Mouse (Mus musculus): ENCODE results near the gene Cwh43. TPM values are rescaled to one million over a fixed set of nuclear protein-coding genes. Genes with fewer than 3 reads are reported as not detected.
A peak's percentile ranks its signal among the peaks of the same experiment; 100 is the strongest.
"Not testable (repeated sequence)": the region's sequence is repeated elsewhere in the genome, so short reads cannot be mapped to it uniquely, and the experiment has no call there.

The Cwh43 gene
- total RNA-seq, 2 experiments from 2014 or later, result not detected

DNA sequence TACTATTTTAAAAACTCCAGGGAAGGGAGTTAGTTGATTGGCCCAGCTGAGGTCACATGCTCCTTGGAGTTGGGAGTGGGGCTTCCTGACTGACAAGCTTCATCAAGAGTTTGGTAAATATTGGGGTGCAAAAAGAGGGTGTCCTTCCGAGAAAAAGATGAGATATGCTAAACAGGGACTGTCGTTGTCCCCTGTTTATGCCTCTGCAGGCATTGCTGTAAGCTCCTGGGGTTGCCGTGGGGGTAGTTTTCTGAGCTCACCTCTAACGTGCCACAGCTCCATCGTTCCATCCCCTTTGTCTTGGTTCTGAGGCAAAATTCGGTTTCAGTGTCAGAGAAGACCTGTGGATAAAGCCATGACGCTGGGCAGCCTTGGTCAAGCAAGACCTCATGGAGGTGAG lies 74.8 kb downstream of the Cwh43 start, which contains the start of gene Dcun1d4:
Dcun1d4 (plus strand) TSS at position 301 of the 400 bp plus-strand sequence.
- no peak for DNase-seq

DNA sequence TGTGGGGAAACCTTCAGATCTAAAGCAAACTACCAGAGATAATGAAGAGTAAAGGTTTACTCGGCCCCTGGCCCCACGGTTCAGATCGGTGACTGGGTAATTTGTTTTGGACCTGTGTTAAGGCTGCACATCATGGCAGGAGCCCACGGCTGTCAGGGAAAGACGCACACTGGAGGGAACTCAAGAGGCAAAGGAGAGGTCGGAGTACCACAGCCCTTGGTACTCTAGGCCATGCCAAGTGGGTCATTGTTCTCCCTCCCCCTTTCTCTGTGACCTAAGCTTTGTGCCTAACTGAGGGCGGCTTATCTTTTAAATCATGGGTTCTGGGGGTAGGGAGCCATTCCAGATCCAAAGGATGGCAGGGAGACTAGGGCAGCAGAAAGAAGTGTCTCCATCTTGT lies 75.5 kb downstream of the Cwh43 start:
- no peak for DNase-seq

DNA sequence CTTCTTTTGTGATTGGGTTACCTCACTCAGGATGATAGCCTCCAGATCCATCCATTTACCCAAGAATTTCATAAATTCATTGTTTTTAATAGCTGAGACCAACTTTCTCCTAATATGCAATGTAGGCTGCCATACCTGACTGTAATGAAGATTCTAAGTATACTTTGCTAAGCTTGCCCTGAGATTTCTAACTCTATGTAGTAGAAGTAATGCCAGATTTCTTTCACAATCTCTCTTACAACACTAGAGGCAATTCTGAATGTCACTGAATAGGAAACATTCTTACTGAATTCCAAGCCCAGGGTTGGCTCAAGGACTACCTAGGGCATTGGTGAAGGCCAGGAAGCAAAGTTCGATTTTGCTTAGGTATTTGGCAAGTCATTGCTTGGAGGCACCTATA lies 76.5 kb downstream of the Cwh43 start:
- not testable (repeated sequence) for DNase-seq

DNA sequence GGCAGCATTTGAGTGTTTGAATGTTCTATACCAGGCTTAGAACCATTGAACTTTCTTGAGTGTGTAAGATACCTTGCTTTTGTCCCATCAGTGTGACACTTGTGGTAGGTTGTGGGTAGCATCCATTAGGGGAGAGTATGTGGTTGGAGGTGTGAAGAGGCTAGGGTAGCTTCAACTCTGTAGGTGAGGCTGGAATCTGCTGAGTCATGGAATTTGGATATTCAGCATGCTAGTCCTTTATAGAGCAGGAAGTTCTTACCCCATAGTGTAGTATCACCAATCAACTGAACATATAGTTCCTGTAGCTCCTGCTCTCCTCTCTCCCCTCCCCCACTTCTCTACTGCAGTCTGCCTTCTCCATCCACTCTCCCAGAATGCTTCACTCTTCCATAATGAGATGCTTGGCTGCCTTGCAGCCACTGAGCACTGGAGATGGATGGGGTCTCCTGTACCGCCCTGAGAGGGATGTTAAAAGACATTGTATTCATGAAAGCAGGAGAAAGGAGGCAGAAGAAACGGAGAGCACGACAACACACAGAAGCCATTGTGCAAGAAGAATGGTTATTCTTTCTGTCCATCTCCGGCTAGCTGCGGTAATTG lies 78.2 kb downstream of the Cwh43 start:
- DNase-seq, result no peak

DNA sequence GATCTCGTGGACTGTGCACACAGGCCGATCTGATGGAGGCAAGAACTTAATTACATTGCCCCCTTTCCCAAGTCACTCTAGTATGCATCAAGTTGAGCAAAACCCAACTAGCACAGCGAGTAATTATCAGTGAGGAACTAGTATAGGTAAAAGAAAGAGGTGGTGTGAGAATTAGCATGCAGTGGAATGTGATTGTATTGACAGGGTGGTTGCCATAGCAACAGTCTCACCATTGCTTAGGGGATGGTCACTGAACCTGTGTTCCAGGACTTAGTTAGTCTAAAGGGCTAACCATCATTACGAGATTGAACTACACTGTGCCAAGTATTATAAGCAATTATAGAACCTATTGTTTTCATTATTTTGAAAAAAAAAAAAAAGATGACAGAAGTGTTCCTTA lies 80.6 kb downstream of the Cwh43 start:
- no peak for DNase-seq

DNA sequence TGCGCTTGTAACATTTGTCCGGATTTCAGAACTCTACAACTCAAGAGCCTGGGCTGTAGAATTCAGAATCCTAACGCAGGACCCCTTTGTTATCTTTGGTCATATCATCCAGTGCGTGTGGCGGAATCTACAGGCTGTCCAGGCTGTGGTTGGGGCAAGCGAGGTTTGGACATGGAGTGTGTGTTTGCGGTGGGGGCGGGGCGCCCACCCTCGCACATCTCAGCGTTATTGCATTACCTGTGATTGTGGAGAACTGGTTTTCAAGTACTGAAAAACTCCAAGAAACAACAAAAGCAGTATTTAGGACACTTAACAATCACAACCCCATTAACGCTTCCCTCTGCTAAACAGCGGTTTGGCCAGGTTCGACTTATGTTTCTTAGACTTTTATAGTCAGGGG lies 84.0 kb downstream of the Cwh43 start:
- no peak for DNase-seq

GRCm38 (mm10) chr5:73490596-73491073 lies 84.8 kb downstream of the Cwh43 start:
- DNase-seq, result peak; percentile 100

DNA sequence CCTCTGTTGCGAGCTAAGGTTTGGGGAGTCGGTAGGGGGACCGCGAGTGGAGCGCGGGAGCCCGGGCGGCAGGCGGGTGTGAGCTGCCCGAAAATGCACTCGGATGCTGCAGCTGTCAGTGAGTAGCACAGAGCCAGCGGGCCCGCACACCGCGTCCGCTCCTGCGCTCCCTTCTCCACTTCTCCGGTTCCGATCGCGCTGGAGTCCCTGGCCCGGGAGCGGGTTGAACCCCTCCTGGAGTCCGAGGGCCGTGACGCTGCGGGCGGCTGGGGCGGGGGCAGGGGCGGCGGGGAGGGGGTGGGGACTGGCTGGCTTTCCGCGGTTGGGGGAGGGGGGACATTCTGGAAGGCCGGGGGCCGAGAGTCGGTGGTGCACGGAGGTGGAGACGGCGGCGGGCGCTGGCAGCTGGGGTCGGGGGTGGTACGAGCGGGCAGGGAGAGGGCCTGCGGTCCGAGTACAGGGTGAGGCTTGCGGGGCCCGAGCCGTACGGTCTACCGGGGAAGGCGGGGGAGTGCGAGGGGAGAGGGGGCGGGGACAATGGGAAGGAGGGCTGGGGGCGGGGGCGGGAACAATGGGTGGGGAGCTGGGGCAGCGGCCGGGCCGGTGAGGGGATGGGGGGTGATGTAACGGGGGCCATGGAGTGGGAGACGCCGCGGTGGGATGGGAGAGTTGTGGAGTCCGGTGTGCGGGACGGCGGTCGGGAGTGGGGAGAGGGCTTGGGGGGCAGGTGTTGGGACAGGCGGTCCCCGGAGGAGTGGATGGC lies 85.4 kb downstream of the Cwh43 start:
- peak; percentile 63 for DNase-seq

DNA sequence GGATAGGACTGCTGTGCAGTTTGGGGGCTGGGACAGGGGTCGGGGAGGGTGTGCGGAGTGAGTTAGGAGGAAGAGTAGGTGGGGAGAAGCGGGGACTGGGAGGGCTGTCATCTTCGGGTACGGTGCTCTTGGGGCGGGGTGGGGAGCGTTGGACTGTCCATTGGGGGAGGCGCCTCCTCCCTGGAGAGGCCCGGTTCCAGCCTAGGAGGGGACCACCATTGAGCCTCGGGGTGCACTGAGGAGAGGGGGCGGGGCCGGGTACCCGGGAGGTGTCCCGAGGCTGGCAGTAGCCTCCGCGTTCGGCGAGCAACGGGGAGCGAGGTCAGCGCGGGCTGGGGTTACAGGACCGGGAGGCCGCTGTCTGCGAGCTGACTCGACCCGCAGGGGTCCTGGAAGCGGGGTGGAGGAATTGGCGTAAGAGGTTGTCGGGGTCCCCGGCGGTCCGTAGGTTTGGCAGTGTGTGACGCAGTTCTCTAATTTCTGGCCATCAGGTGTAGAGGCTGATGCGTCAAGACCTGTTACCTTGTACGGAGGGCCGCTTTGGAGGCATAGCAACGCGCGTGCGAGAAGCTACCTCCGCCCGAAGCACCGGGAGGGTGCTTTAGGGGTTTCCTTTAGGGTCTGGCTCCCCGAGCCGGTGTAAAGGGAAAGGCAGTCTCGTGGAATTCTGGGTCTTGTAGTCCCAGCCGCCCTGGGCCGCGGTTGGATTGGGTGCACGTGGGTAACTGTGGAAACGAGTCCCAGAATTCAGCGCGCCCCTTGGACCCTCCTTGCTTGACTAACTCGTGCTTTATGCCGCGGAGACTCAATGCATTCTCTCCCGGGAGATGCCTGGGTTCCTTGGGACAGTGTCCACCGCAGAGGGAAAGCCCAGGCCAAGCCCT lies 86.2 kb downstream of the Cwh43 start:
- DNase-seq, result peak; percentile 88

- no peak for DNase-seq
These were observed 91.5 kb downstream of the Cwh43 start for GRCm38 (mm10) chr5:73497401-73497800.

- no peak for DNase-seq
These were observed 92.7 kb downstream of the Cwh43 start for GRCm38 (mm10) chr5:73498559-73498958.

DNA sequence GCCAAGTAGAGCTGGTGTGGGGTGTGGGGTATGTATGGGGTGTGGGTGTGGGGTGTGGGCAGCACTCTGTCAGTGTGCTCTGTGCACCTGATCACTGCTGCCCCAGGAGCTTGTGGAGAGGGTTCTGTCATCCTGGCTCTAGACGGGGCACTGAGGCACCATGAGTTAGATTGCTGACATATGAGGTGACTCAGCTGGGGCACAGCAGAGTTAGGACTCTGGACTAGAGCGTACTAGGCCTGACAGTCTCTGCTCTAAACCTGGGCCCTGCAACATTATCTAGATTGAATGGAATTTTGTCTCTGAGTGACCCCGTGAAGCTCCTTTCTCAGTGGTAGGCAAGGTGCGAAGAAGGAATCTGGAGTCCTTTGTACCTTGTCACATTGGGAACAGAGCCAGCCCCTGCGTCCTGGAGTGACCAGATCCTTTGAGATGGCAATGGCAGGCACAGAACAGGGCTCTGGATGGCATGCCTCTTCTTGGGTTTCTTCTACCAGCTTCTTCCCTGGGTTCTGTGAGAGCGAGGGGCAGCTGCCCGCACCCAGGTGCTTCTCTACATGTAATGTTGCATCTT lies 95.1 kb downstream of the Cwh43 start:
- no peak for DNase-seq

- no peak for DNase-seq
These were observed 96.5 kb downstream of the Cwh43 start for GRCm38 (mm10) chr5:73502422-73502821.

Other genes starting within 250 kb of the Cwh43 start
- gene Fryl, start 149.5 kb upstream of the Cwh43 start, total RNA-seq (2021), result 10 to 100 TPM; 57.0 to 57.9 TPM
- gene Ociad1, start 113.3 kb upstream of the Cwh43 start, total RNA-seq (2021), result 100 to 1,000 TPM; 261 to 264 TPM
- gene Ociad2, start 65.0 kb upstream of the Cwh43 start, total RNA-seq (2021), result 10 to 100 TPM in 1 of 2 experiments, 1 to 10 TPM in 1; 9.6 to 12.1 TPM
- 10 to 100 TPM; 17.4 to 19.1 TPM for gene Dcun1d4, start 74.9 kb downstream of the Cwh43 start, total RNA-seq (2021)
- under 1 TPM in 1 of 2 experiments, not detected in 1; 0.32 TPM for gene Lrrc66, start 226.5 kb downstream of the Cwh43 start, total RNA-seq (2021)
- gene Sgcb, start 241.7 kb downstream of the Cwh43 start, total RNA-seq (2021), result 10 to 100 TPM; 58.7 to 61.2 TPM
- 1 to 10 TPM; 2.0 to 2.7 TPM for gene Spata18, start 245.3 kb downstream of the Cwh43 start, total RNA-seq (2021)

All from heart, postnatal 4 days (tissue).